Comparison of ENCODE assay signal across 13 mouse cellular contexts in genomic region chr7:28903778-28904177, GRCm38 (mm10). TPM values are rescaled to one million over a fixed set of nuclear protein-coding genes. Genes with fewer than 3 reads are reported as not detected.
A peak's percentile ranks its signal among the peaks of the same experiment; 100 is the strongest.
DNase-seq lines count a peak whose midpoint lies in the region.
"Had no signal": no experiment of that assay in that cellular context is flagged by ENCODE, and none has a peak within 500 bp of the region (broad histone marks: within the 10 kb centered on the region; RNA-seq: fewer than 3 reads in every experiment).

No protein-coding gene starts in this region.

- H3K9me3 ChIP-seq in heart, embryonic 10.5 days, result no peaks in the 10 kb centered on the region
- H3K9me3 ChIP-seq: liver, embryonic 13.5 days; megakaryocyte, embryonic 14.5 days had no signal

- H3K4me3 ChIP-seq in heart, embryonic 10.5 days, result no peak overlapping the region
- H3K4me3 ChIP-seq: liver, embryonic 13.5 days had no signal

- WGBS in heart, embryonic 10.5 days, result 82% methylated on average over 10 of the region's 10 CpGs

- no peak for DNase-seq in heart, embryonic 10.5 days (ENCODE audit: low spot score)
- no peak for DNase-seq in heart, postnatal 36 days
- DNase-seq in brain, adult 2 months (ENCODE audit: low read depth, low spot score), result peak; percentile 92
- peak; percentile 88 to 89 for DNase-seq in frontal cortex, adult 2 months (ENCODE audit: extremely low spot score in 1 of 2, low spot score in 1 of 2)
- peak; percentile 82 to 87 for DNase-seq in left cerebral cortex, postnatal 14 days (ENCODE audit: low spot score in 2 of 2)
- DNase-seq in urinary bladder, postnatal 25 days (ENCODE audit: low spot score), result no peak
- DNase-seq in thymus, postnatal 0 days (ENCODE audit: low spot score), result no peak
- DNase-seq in lung, postnatal 25 days (ENCODE audit: low spot score), result no peak
- DNase-seq: adrenal gland, postnatal 10 days; cerebellum, adult 18-20 months; kidney, adult 18-20 months; liver, embryonic 13.5 days had no signal

- peaks cover 99% of the 10 kb centered on the region for H3K36me3 ChIP-seq in heart, embryonic 10.5 days

- H3K27me3 ChIP-seq in heart, embryonic 10.5 days (ENCODE audit: insufficient read depth, poor library complexity, severe bottlenecking), result no peaks in the 10 kb centered on the region
- H3K27me3 ChIP-seq: liver, embryonic 13.5 days; megakaryocyte, embryonic 14.5 days had no signal

- peak overlapping the region; percentile 43; the same call in 1 of the 2 replicates for H3K27ac ChIP-seq in heart, embryonic 10.5 days
- H3K27ac ChIP-seq: liver, embryonic 13.5 days had no signal

- peaks cover 28% of the 10 kb centered on the region for H3K4me1 ChIP-seq in heart, embryonic 10.5 days
- H3K4me1 ChIP-seq: liver, embryonic 13.5 days had no signal

- intact Hi-C loops in heart, postnatal 36 days (cut with DNase I), result no loop called here
- intact Hi-C loops in left cerebral cortex, postnatal 14 days (cut with DNase I), result loop anchor here (5.0 kb wide), 1 partner anchor 59 kb away; the partner anchor contains the start of gene Actn4

RNA-seq across cellular contexts. Expression of gene Capn12, which starts 22.6 kb away (rescaled TPM):
- 0.20 and 0.34 TPM in 2 replicates for polyA plus RNA-seq in heart, embryonic 10.5 days (2016; fragmentation: Nextera tagmentation; extraction: Ambion mirVana)
- under 1 TPM; 0.19 to 0.27 TPM for total RNA-seq in heart, postnatal 36 days (2021)
- 0.71 and 1.00 TPM in 2 replicates for polyA plus RNA-seq in frontal cortex, adult 2 months (2012; rRNA removed)
- total RNA-seq in left cerebral cortex, postnatal 14 days (2021), result 1 to 10 TPM in 1 of 2 experiments, under 1 TPM in 1; 0.59 to 1.3 TPM
- 0.23 and 0.53 TPM in 2 replicates for polyA plus RNA-seq in thymus, postnatal 0 days (2015; fragmentation: Nextera tagmentation; extraction: Ambion mirVana)

RNA-seq across cellular contexts. Expression of gene Lgals7, which starts 40.1 kb away (rescaled TPM):
- polyA plus RNA-seq in heart, embryonic 10.5 days (2016; fragmentation: Nextera tagmentation; extraction: Ambion mirVana), result 0.24 and 0.81 TPM in 2 replicates
- total RNA-seq in heart, postnatal 36 days (2021), result 1 to 10 TPM in 1 of 2 experiments, under 1 TPM in 1; 0.73 to 1.4 TPM
- polyA plus RNA-seq in frontal cortex, adult 2 months (2012; rRNA removed), result 0.70 and 0.80 TPM in 2 replicates
- under 1 TPM in 1 of 2 experiments, not detected in 1; 0.47 TPM for total RNA-seq in left cerebral cortex, postnatal 14 days (2021)
- polyA plus RNA-seq in thymus, postnatal 0 days (2015; fragmentation: Nextera tagmentation; extraction: Ambion mirVana), result 0.99 and 1.1 TPM in 2 replicates

RNA-seq across cellular contexts. Expression of gene Actn4, which starts 58.4 kb away (rescaled TPM):
- 319 and 371 TPM in 2 replicates for polyA plus RNA-seq in heart, embryonic 10.5 days (2016; fragmentation: Nextera tagmentation; extraction: Ambion mirVana)
- 10 to 100 TPM; 69.4 to 81.8 TPM for total RNA-seq in heart, postnatal 36 days (2021)
- 214 and 220 TPM in 2 replicates for polyA plus RNA-seq in frontal cortex, adult 2 months (2012; rRNA removed)
- 100 to 1,000 TPM; 177 to 205 TPM for total RNA-seq in left cerebral cortex, postnatal 14 days (2021)
- 133 and 138 TPM in 2 replicates for polyA plus RNA-seq in thymus, postnatal 0 days (2015; fragmentation: Nextera tagmentation; extraction: Ambion mirVana)

Comparison
In these comparisons a context has a peak if more than half of its experiments do, and no peak if none do; other contexts are left out.
1. DNase-seq: peak in brain, adult 2 months (single experiment), frontal cortex, adult 2 months (2 of 2) and left cerebral cortex, postnatal 14 days (2 of 2); none in heart, embryonic 10.5 days (single experiment), heart, postnatal 36 days (0 of 2), urinary bladder, postnatal 25 days (single experiment), thymus, postnatal 0 days (single experiment) and lung, postnatal 25 days (single experiment).